Mouse (Mus musculus) liver, embryonic 13.5 days (tissue): ENCODE measurements around the gene Ralgapa1. TPM values are rescaled to one million over a fixed set of nuclear protein-coding genes. Genes with fewer than 3 reads are reported as not detected.
"Not testable (repeated sequence)": the region's sequence is repeated elsewhere in the genome, so short reads cannot be mapped to it uniquely, and the experiment has no call there.

Source experiments
- ATAC-seq: fragments of 200-750 bp; cut with Nextera tagmentation; 2 replicates; pipeline ENCODE4 v1.8.0; 2017; ENCODE audit warnings: low read depth, mild to moderate bottlenecking, moderate number of reproducible peaks, moderate library complexity
- DNase-seq: peaks from one replicate; pipeline ENCODE4 v3.0.0; 2022
- H3K27ac ChIP-seq: fragments of 300-500 bp; sonication (generic); 2 replicates; pipeline ENCODE4 v1.5.1; 2015; ENCODE audit warnings: moderate library complexity, mild to moderate bottlenecking, inconsistent platforms
- H3K27me3 ChIP-seq: fragments of 300-500 bp; sonication (generic); 2 replicates; pipeline ENCODE4 v1.6.1; 2015; ENCODE audit warnings: mild to moderate bottlenecking, inconsistent platforms
- H3K36me3 ChIP-seq: fragments of 300-500 bp; sonication (generic); 2 replicates; pipeline ENCODE4 v1.6.1; 2015; ENCODE audit warnings: mild to moderate bottlenecking, inconsistent platforms
- H3K4me1 ChIP-seq: fragments of 300-500 bp; sonication (generic); replicated peaks from 2 replicates; pipeline ENCODE4 v1.6.1; 2015; ENCODE audit warnings: inconsistent platforms
- H3K4me2 ChIP-seq: fragments of 300-500 bp; sonication (generic); 2 replicates; pipeline ENCODE4 v1.6.1; 2015; ENCODE audit warnings: inconsistent platforms, mild to moderate bottlenecking, moderate library complexity
- H3K4me3 ChIP-seq: fragments of 300-500 bp; sonication (generic); replicated peaks from 2 replicates; pipeline ENCODE4 v1.5.1; 2015; ENCODE audit warnings: mild to moderate bottlenecking, inconsistent platforms
- H3K9ac ChIP-seq: fragments of 300-500 bp; sonication (generic); 2 replicates; pipeline ENCODE4 v1.6.1; 2015; ENCODE audit warnings: mild to moderate bottlenecking, inconsistent platforms
- H3K9me3 ChIP-seq: fragments of 300-500 bp; sonication (generic); replicated peaks from 2 replicates; pipeline ENCODE4 v1.6.1; 2016; ENCODE audit warnings: inconsistent platforms
- WGBS: fragments of 180-500 bp; shearing (Covaris S2); methylation state at CpG from one replicate; pipeline ENCODE4 v1.1.7; 2015; ENCODE audit not compliant: insufficient replicate concordance; 5-methylcytosine and 5-hydroxymethylcytosine counted together
- microRNA-seq: library from miRNA; unstranded; fragments of <30 nt; microRNA quantifications from one replicate; pipeline ENCODE4, GENCODE M21; 2016
- polyA plus RNA-seq: library from polyadenylated mRNA; unstranded; fragments of >200 nt; fragmentation: Nextera tagmentation; extraction: Ambion mirVana; gene quantifications from 2 replicates; pipeline ENCODE4 v1.2.1, GENCODE M21; 2015

Gene Ralgapa1
- polyA plus RNA-seq, 1 experiment from 2014 or later: 4.0 TPM

DNA sequence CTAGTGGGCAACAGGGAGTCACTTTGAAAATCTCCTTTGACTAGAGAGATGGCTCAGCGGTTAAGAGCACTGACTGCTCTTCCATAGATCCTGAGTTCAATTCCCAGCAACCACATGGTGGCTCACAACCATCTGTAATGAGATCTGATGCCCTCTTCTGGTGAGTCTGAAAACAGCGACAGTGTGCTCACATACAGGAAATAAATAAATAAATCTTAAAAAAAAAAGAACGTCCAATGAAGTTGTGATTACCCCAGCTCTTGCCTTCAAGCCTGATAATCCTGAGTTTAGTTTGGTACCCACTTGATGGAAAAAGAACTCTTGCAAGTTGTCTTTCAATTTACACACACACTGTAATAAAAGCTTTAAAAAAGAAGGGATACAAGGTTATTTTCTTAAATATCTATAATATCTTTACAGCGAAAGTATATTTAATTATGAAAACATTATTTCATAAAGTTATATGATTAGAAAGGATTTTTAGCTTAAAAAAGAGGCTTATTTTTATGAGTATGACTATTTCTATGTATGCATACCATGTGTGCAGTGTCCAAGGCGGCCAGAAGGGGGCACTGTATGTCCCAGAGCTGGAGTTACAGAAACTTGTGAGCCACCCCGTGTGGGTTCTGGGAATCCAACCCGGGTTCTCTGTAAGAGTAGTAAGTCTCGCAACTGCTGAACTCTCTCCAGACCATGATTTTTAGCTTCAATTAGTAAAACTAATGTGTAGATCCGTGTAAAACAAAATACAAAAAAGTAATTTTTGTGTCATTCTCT is 256.6 kb downstream of the Ralgapa1 start:
- Histone ChIP-seq H3K4me2 (no peak overlapping the region), H3K9ac (no peak overlapping the region), H3K9me3 (no peaks in the 10 kb centered on the region), H3K27ac (no peak overlapping the region), H3K4me1 (0 out of 2 replicates have a peak, but pooled peaks cover 4% of the 10 kb centered on the region), H3K36me3 (no peaks in the 10 kb centered on the region), H3K27me3 (no peaks in the 10 kb centered on the region), H3K4me3 (no peak overlapping the region)
- DNase-seq (no peak), ATAC-seq (no peak)
- 67% methylated on average over 9 of the region's 9 CpGs for WGBS

DNA sequence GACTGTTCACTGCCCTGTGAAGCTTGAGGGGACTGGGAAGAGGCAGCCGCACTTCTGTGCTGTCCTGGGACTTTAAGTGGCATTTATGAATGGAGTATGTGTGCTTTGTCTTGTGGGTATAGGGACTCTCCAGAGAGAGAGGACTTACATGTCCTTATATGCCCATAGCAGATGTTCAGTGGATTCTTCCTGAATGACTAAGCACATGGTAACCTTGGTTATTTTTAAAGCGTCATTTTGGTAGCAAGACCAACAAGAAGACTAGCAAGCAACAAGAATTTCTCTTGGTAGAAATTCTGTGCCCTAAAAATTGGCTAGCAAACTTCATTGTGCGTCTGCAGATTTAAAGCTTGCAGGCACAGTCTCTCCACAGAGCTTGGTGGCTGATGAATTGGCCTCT is 257.2 kb downstream of the Ralgapa1 start:
- Histone ChIP-seq H3K36me3 (no peaks in the 10 kb centered on the region), H3K9me3 (no peaks in the 10 kb centered on the region), H3K4me3 (no peak overlapping the region), H3K27ac (no peak overlapping the region), H3K9ac (no peak overlapping the region), H3K4me2 (no peak overlapping the region), H3K27me3 (no peaks in the 10 kb centered on the region), H3K4me1 (0 out of 2 replicates have a peak, but pooled peaks cover 4% of the 10 kb centered on the region)
- ATAC-seq (no peak), DNase-seq (no peak)
- 82% methylated on average over 3 of the region's 3 CpGs for WGBS

- Histone ChIP-seq H3K4me1 (0 out of 2 replicates have a peak, but pooled peaks cover 4% of the 10 kb centered on the region), H3K27ac (no peak overlapping the region), H3K4me3 (peak overlapping the region; percentile 44), H3K27me3 (no peaks in the 10 kb centered on the region), H3K36me3 (no peaks in the 10 kb centered on the region), H3K9ac (no peak overlapping the region), H3K4me2 (peak overlapping the region; percentile 61), H3K9me3 (no peaks in the 10 kb centered on the region)
- DNase-seq (peak; percentile 5), ATAC-seq (no peak)
- WGBS: 11% methylated on average over 19 of the region's 19 CpGs
Measured at GRCm38 (mm10) chr12:55560025-55560690, 260.8 kb downstream of the Ralgapa1 start.

DNA sequence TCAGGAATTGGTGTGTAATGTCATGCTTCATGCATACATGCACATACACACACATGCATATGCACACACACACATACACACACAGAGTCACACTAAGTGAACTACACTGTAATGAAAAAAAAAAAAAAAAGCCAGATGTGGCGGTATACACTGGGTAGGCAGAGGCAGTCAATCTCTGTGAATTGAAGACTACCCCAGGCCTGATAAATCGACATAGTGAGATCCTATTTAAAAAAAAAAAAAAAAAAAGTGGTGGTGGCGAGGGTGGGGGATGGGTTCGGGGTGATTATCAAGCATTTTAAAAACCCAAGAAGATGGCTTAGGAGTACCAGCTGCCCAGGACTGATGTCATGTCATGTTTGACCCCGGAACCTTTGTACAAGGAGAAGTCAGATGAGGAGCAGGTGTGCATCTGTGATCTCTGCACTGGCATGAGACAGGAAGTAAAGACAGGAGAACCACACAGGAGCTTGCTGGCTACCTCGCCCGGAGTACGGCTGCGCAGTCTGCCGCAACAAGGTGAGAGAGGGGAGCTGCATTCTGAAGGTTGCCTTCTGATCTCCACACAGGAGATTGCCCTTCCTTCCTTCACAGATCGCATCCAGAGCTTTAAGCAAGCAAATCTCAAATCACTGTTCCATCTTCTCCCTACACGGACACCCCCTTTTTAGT is 261.6 kb downstream of the Ralgapa1 start:
- no peaks in the 10 kb centered on the region for H3K9me3 ChIP-seq
- no peaks in the 10 kb centered on the region for H3K27me3 ChIP-seq
- H3K4me2 ChIP-seq: no peak overlapping the region
- H3K4me3 ChIP-seq: no peak overlapping the region
- 0 out of 2 replicates have a peak, but pooled peaks cover 4% of the 10 kb centered on the region for H3K4me1 ChIP-seq
- 69% methylated on average over 12 of the region's 12 CpGs for WGBS
- no peak overlapping the region for H3K27ac ChIP-seq
- ATAC-seq (no peak), DNase-seq (no peak)
- H3K9ac ChIP-seq: no peak overlapping the region
- H3K36me3 ChIP-seq: no peaks in the 10 kb centered on the region

GRCm38 (mm10) chr12:55557866-55558265 is 263.1 kb downstream of the Ralgapa1 start:
- H3K9ac ChIP-seq: no peak overlapping the region
- H3K4me1 ChIP-seq: 0 out of 2 replicates have a peak, but pooled peaks cover 4% of the 10 kb centered on the region
- no peaks in the 10 kb centered on the region for H3K36me3 ChIP-seq
- ATAC-seq: no peak
- 66% methylated on average over 6 of the region's 6 CpGs for WGBS
- H3K4me3 ChIP-seq: no peak overlapping the region
- no peak for DNase-seq
- H3K27me3 ChIP-seq: no peaks in the 10 kb centered on the region
- no peaks in the 10 kb centered on the region for H3K9me3 ChIP-seq
- H3K27ac ChIP-seq: no peak overlapping the region
- no peak overlapping the region for H3K4me2 ChIP-seq

- ATAC-seq, H3K36me3 ChIP-seq, H3K9me3 ChIP-seq, H3K9ac ChIP-seq, H3K4me1 ChIP-seq, H3K27me3 ChIP-seq, H3K27ac ChIP-seq, H3K4me3 ChIP-seq, DNase-seq, H3K4me2 ChIP-seq: not testable (repeated sequence)
- 66% methylated on average over 6 of the region's 6 CpGs for WGBS
Measured at GRCm38 (mm10) chr12:55554901-55555300, 266.1 kb downstream of the Ralgapa1 start.

Small RNAs within 50 kb of the gene (microRNA-seq; reads per million reads assigned to microRNA genes)
- gene Gm23394: 2.9 reads per million, percentile 3 among the genes with 10 or more reads in this experiment

Other genes with a start within 250 kb of the Ralgapa1 start
- gene Insm2, start 221.7 kb downstream of the Ralgapa1 start, polyA plus RNA-seq: not detected in 2 replicates
- gene Brms1l, start 15.2 kb upstream of the Ralgapa1 start, polyA plus RNA-seq: 18.7 and 20.7 TPM in 2 replicates